Mouse (Mus musculus) lung, adult 18-20 months (tissue): Measurements from ENCODE around the gene Olfr213.
A peak's percentile ranks its signal among the peaks of the same experiment; 100 is the strongest.
"Not testable (repeated sequence)": the region's sequence is repeated elsewhere in the genome, so short reads cannot be mapped to it uniquely, and the experiment has no call there.

Experiments used
- DNase-seq, 2 experiments: peaks; one replicate each; pipeline ENCODE4 v3.0.0; 2022; ENCODE audit warnings: mixed read lengths in 2 of 2

Gene Olfr213

GRCm38 (mm10) chr6:116538156-116538555 lies at the start of gene Olfr213:
Olfr213 (plus strand) TSS chr6:116538456.
- no peak for DNase-seq

- no peak for DNase-seq
Measured at GRCm38 (mm10) chr6:116488791-116489190, 49.5 kb upstream of the Olfr213 start, which contains the start of gene Olfr211. Olfr211 (plus strand) TSS chr6:116489091.

- DNase-seq = no peak
Measured at GRCm38 (mm10) chr6:116493742-116494141, 44.5 kb upstream of the Olfr213 start.

- no peak for DNase-seq
Measured at GRCm38 (mm10) chr6:116495960-116496359, 42.3 kb upstream of the Olfr213 start.

- not testable (repeated sequence) for DNase-seq
Measured at GRCm38 (mm10) chr6:116506302-116507003, 31.8 kb upstream of the Olfr213 start, which contains the start of gene Olfr212. Olfr212 (plus strand) TSS chr6:116506516.

GRCm38 (mm10) chr6:116514832-116515231 lies 23.4 kb upstream of the Olfr213 start:
- DNase-seq = no peak

GRCm38 (mm10) chr6:116542500-116542899 lies 4.2 kb downstream of the Olfr213 start:
- no peak for DNase-seq

GRCm38 (mm10) chr6:116550841-116551240 lies 12.6 kb downstream of the Olfr213 start, which contains the start of gene Gm5580:
Gm5580 (plus strand) TSS chr6:116551141.
- DNase-seq = not testable (repeated sequence)

GRCm38 (mm10) chr6:116553935-116554334 lies 15.7 kb downstream of the Olfr213 start, which contains the start of gene Olfr214:
Olfr214 (plus strand) TSS chr6:116554235.
- DNase-seq = no peak

GRCm38 (mm10) chr6:116554952-116555351 lies 16.7 kb downstream of the Olfr213 start:
- DNase-seq = no peak

GRCm38 (mm10) chr6:116569834-116570233 lies 31.6 kb downstream of the Olfr213 start:
- peak in 1 of 2 experiments; percentile 5 for DNase-seq

- DNase-seq = no peak
Measured at GRCm38 (mm10) chr6:116584095-116584494, 45.8 kb downstream of the Olfr213 start, which contains the start of gene Olfr215. Olfr215 (minus strand) TSS chr6:116584195.
